Mouse (Mus musculus) lung, embryonic 15.5 days (tissue): ENCODE results near the gene Aldh3b2. TPM values are rescaled to one million over a fixed set of nuclear protein-coding genes. Genes with fewer than 3 reads are reported as not detected.

ENCODE experiments used
- ATAC-seq: fragments of 200-750 bp; cut with Nextera tagmentation; 2 replicates; pipeline ENCODE4 v1.8.0; 2017; ENCODE audit warnings: moderate number of reproducible peaks, borderline replicate concordance; ENCODE audit not compliant: low FRiP score, low TSS enrichment; ENCODE audit errors: extremely low read depth
- H3K27ac ChIP-seq: fragments of 300-500 bp; sonication (generic); 2 replicates; pipeline ENCODE4 v1.5.1; 2015; ENCODE audit warnings: moderate library complexity, mild to moderate bottlenecking, inconsistent platforms
- H3K27me3 ChIP-seq: fragments of 300-500 bp; sonication (generic); 2 replicates; pipeline ENCODE4 v1.6.1; 2015; ENCODE audit warnings: inconsistent platforms
- H3K36me3 ChIP-seq: fragments of 300-500 bp; sonication (generic); 2 replicates; pipeline ENCODE4 v1.6.1; 2015; ENCODE audit warnings: inconsistent platforms
- H3K4me1 ChIP-seq: fragments of 300-500 bp; sonication (generic); 2 replicates; pipeline ENCODE4 v1.6.1; 2015; ENCODE audit warnings: inconsistent platforms
- H3K4me2 ChIP-seq: fragments of 300-500 bp; sonication (generic); 2 replicates; pipeline ENCODE4 v1.6.1; 2015; ENCODE audit warnings: inconsistent platforms, mild to moderate bottlenecking, moderate library complexity
- H3K4me3 ChIP-seq: fragments of 300-500 bp; sonication (generic); 2 replicates; pipeline ENCODE4 v1.5.1; 2015; ENCODE audit warnings: mild to moderate bottlenecking, inconsistent platforms
- H3K9ac ChIP-seq: fragments of 300-500 bp; sonication (generic); 2 replicates; pipeline ENCODE4 v1.6.1; 2015; ENCODE audit warnings: inconsistent platforms
- H3K9me3 ChIP-seq: fragments of 300-500 bp; sonication (generic); 2 replicates; pipeline ENCODE4 v1.6.1; 2016; ENCODE audit warnings: inconsistent platforms
- WGBS: fragments of 180-500 bp; shearing (Covaris S2); methylation state at CpG from one replicate; pipeline ENCODE4 v1.1.7; 2015; 5-methylcytosine and 5-hydroxymethylcytosine counted together
- polyA plus RNA-seq: library from polyadenylated mRNA; unstranded; fragments of >200 nt; fragmentation: Nextera tagmentation; extraction: Ambion mirVana; gene quantifications from 2 replicates; pipeline ENCODE4 v1.2.1, GENCODE M21; 2015

The Aldh3b2 gene
- polyA plus RNA-seq, 1 experiment from 2014 or later: 1.5 TPM

- ATAC-seq: peak; percentile 92; the same call in 1 of the 2 replicates
- no peaks in the 10 kb centered on the region for H3K27me3 ChIP-seq
- no peaks in the 10 kb centered on the region for H3K9me3 ChIP-seq
- H3K27ac ChIP-seq: peak overlapping the region; percentile 1; the same call in 1 of the 2 replicates
- peaks cover 5% of the 10 kb centered on the region; the same call in 1 of the 2 replicates for H3K4me1 ChIP-seq
- 23% methylated on average over 18 of the region's 18 CpGs for WGBS
- no peaks in the 10 kb centered on the region for H3K36me3 ChIP-seq
- H3K4me3 ChIP-seq: no peak overlapping the region
- H3K9ac ChIP-seq: no peak overlapping the region
- no peak overlapping the region for H3K4me2 ChIP-seq
These were observed 46.8 kb downstream of the Aldh3b2 start for GRCm38 (mm10) chr19:4018743-4019583.

- Histone ChIP-seq H3K4me1 (peaks cover 5% of the 10 kb centered on the region; the same call in 1 of the 2 replicates), H3K27me3 (no peaks in the 10 kb centered on the region), H3K4me3 (no peak overlapping the region), H3K9me3 (peaks cover 3% of the 10 kb centered on the region; the same call in 1 of the 2 replicates), H3K27ac (no peak overlapping the region), H3K4me2 (no peak overlapping the region), H3K9ac (no peak overlapping the region), H3K36me3 (no peaks in the 10 kb centered on the region)
- no peak for ATAC-seq
- 56% methylated on average over 7 of the region's 7 CpGs for WGBS
These were observed 51.1 kb downstream of the Aldh3b2 start for GRCm38 (mm10) chr19:4023185-4023584.

DNA sequence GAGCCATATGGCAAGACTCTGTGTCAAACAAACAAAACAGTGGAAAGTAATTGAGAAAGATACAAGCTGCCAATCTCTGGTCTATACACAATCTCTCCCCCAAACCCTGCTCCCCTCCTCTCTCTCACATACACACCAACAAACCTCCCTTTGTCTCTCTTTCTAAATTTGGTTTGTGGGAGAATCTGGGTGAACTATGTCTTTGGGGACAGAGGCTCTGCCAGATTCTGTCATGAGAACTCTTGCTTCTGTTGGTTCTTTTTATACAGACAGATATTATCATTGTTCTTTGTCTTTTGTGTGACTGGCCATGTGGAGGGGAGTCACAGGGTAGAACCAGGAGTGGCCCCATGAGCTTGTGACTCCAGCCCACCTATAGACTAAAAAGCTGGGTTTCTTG is 55.4 kb downstream of the Aldh3b2 start:
- H3K9me3 ChIP-seq: peaks cover 3% of the 10 kb centered on the region; the same call in 1 of the 2 replicates

More for the DNA sequence above, 55.4 kb downstream of the Aldh3b2 start:
- Histone ChIP-seq H3K27me3 (no peaks in the 10 kb centered on the region), H3K4me2 (no peak overlapping the region), H3K4me3 (no peak overlapping the region), H3K27ac (no peak overlapping the region), H3K9ac (no peak overlapping the region), H3K4me1 (no peaks in the 10 kb centered on the region), H3K36me3 (no peaks in the 10 kb centered on the region)
- ATAC-seq: no peak

Other genes starting within 250 kb of the Aldh3b2 start
- gene Kmt5b, start 204.9 kb upstream of the Aldh3b2 start, polyA plus RNA-seq: 25.9 and 31.8 TPM in 2 replicates
- gene Chka, start 120.6 kb upstream of the Aldh3b2 start, polyA plus RNA-seq: 55.8 and 68.1 TPM in 2 replicates
- 46.6 and 53.1 TPM in 2 replicates for gene Tcirg1, start 65.2 kb upstream of the Aldh3b2 start, polyA plus RNA-seq
- 303 and 306 TPM in 2 replicates for gene Ndufs8, start 59.6 kb upstream of the Aldh3b2 start, polyA plus RNA-seq
- gene Aldh3b1, start 42.5 kb upstream of the Aldh3b2 start, polyA plus RNA-seq: 3.5 and 4.6 TPM in 2 replicates
- gene Unc93b1, start 37.1 kb upstream of the Aldh3b2 start, polyA plus RNA-seq: 18.4 and 22.3 TPM in 2 replicates
- gene Aldh3b3, start 13.7 kb upstream of the Aldh3b2 start, polyA plus RNA-seq: 0.11 and 0.13 TPM in 2 replicates
- gene Acy3, start 14.2 kb downstream of the Aldh3b2 start, polyA plus RNA-seq: 11.1 and 12.5 TPM in 2 replicates
- not detected in 2 replicates for gene Tbx10, start 20.4 kb downstream of the Aldh3b2 start, polyA plus RNA-seq
- gene Nudt8, start 28.3 kb downstream of the Aldh3b2 start, polyA plus RNA-seq: 25.9 and 28.0 TPM in 2 replicates
- 2.3 and 2.4 TPM in 2 replicates for gene Gm49405, start 28.3 kb downstream of the Aldh3b2 start, polyA plus RNA-seq
- gene Doc2g, start 31.0 kb downstream of the Aldh3b2 start, polyA plus RNA-seq: 3.6 and 4.9 TPM in 2 replicates
- gene Ndufv1, start 40.5 kb downstream of the Aldh3b2 start, polyA plus RNA-seq: 191 and 199 TPM in 2 replicates
- gene Gstp1, start 65.7 kb downstream of the Aldh3b2 start, polyA plus RNA-seq: 470 and 486 TPM in 2 replicates
- gene Gstp2, start 73.7 kb downstream of the Aldh3b2 start, polyA plus RNA-seq: 3.9 and 5.2 TPM in 2 replicates
- 0.22 and 0.83 TPM in 2 replicates for gene Gstp3, start 87.2 kb downstream of the Aldh3b2 start, polyA plus RNA-seq
- not detected in 2 replicates for gene Cabp2, start 109.2 kb downstream of the Aldh3b2 start, polyA plus RNA-seq
- gene Cdk2ap2, start 124.9 kb downstream of the Aldh3b2 start, polyA plus RNA-seq: 100 and 103 TPM in 2 replicates
- 12.5 and 13.8 TPM in 2 replicates for gene Pitpnm1, start 127.7 kb downstream of the Aldh3b2 start, polyA plus RNA-seq
- gene Aip, start 153.5 kb downstream of the Aldh3b2 start, polyA plus RNA-seq: 104 and 106 TPM in 2 replicates
- gene Gpr152, start 167.5 kb downstream of the Aldh3b2 start, polyA plus RNA-seq: not detected in 2 replicates
- 0.11 TPM in 1 of 2 replicates, not detected in the other for gene Cabp4, start 171.7 kb downstream of the Aldh3b2 start, polyA plus RNA-seq
- 157 and 168 TPM in 2 replicates for gene Coro1b, start 176.3 kb downstream of the Aldh3b2 start, polyA plus RNA-seq
- gene Ptprcap, start 181.3 kb downstream of the Aldh3b2 start, polyA plus RNA-seq: 3.4 and 13.5 TPM in 2 replicates
- 45.0 and 49.4 TPM in 2 replicates for gene Rps6kb2, start 191.0 kb downstream of the Aldh3b2 start, polyA plus RNA-seq
- gene Carns1, start 203.2 kb downstream of the Aldh3b2 start, polyA plus RNA-seq: 2.4 and 2.8 TPM in 2 replicates
- gene Tbc1d10c, start 219.0 kb downstream of the Aldh3b2 start, polyA plus RNA-seq: 2.5 and 6.7 TPM in 2 replicates
- 974 TPM in 2 replicates for gene Ppp1ca, start 219.7 kb downstream of the Aldh3b2 start, polyA plus RNA-seq
- gene Rad9a, start 229.3 kb downstream of the Aldh3b2 start, polyA plus RNA-seq: 32.5 and 34.7 TPM in 2 replicates
- 4.7 and 5.5 TPM in 2 replicates for gene Clcf1, start 241.9 kb downstream of the Aldh3b2 start, polyA plus RNA-seq
- not detected in 2 replicates for gene AC109138.7, start 242.0 kb downstream of the Aldh3b2 start, polyA plus RNA-seq